Comparison of ENCODE assay signal across 21 mouse cellular contexts in genomic region chr15:97028046-97028634, GRCm38 (mm10). TPM values are rescaled to one million over a fixed set of nuclear protein-coding genes. Genes with fewer than 3 reads are reported as not detected.
DNase-seq lines count a peak whose midpoint lies in the region; ATAC-seq and TF ChIP-seq lines count a peak whose summit lies in the region.
"Had no signal": no experiment of that assay in that cellular context is flagged by ENCODE, and none has a peak within 500 bp of the region (broad histone marks: within the 10 kb centered on the region; RNA-seq: fewer than 3 reads in every experiment).

No protein-coding gene starts in this region.

- H3K4me1 ChIP-seq in midbrain, embryonic 11.5 days (ENCODE audit: control insufficient read depth, insufficient read depth, low read length): no peaks in the 10 kb centered on the region
- H3K4me1 ChIP-seq in midbrain, embryonic 15.5 days: no peaks in the 10 kb centered on the region
- peaks cover 10% of the 10 kb centered on the region; the same call in 1 of the 2 replicates for H3K4me1 ChIP-seq in liver, embryonic 13.5 days (replicated peaks)
- H3K4me1 ChIP-seq in liver, postnatal 0 days (ENCODE audit: insufficient read depth): peaks cover 5% of the 10 kb centered on the region
- H3K4me1 ChIP-seq: embryonic facial prominence, embryonic 13.5 days; forebrain, embryonic 12.5 days; hindbrain, embryonic 13.5 days had no signal

- TF ChIP-seq EP300 in liver, postnatal 0 days (IDR thresholded peaks at IDR 0.05; ENCODE audit: low read depth): no peak

- no peak for ATAC-seq in midbrain, embryonic 11.5 days (ENCODE audit: low FRiP score)
- no peak for ATAC-seq in midbrain, embryonic 15.5 days (replicated peaks)
- ATAC-seq in liver, embryonic 13.5 days (ENCODE audit: low read depth): peak; percentile 51
- peak; percentile 31 for ATAC-seq in liver, postnatal 0 days
- ATAC-seq: forebrain, postnatal 0 days; hindbrain, postnatal 0 days; Patski had no signal

- H3K36me3 ChIP-seq in midbrain, embryonic 11.5 days (ENCODE audit: control insufficient read depth, insufficient read depth, low read length): no peaks in the 10 kb centered on the region
- no peaks in the 10 kb centered on the region for H3K36me3 ChIP-seq in midbrain, embryonic 15.5 days (replicated peaks)
- H3K36me3 ChIP-seq in liver, embryonic 13.5 days: no peaks in the 10 kb centered on the region
- H3K36me3 ChIP-seq in liver, postnatal 0 days (replicated peaks; ENCODE audit: insufficient read depth, low read length): no peaks in the 10 kb centered on the region
- H3K36me3 ChIP-seq: embryonic facial prominence, embryonic 13.5 days; forebrain, embryonic 12.5 days; heart, embryonic 10.5 days; hindbrain, embryonic 13.5 days had no signal

- H3K4me2 ChIP-seq in midbrain, embryonic 11.5 days: no peak overlapping the region
- H3K4me2 ChIP-seq in midbrain, embryonic 15.5 days: no peak overlapping the region
- H3K4me2 ChIP-seq in liver, embryonic 13.5 days: no peak overlapping the region
- H3K4me2 ChIP-seq in liver, postnatal 0 days (ENCODE audit: low read depth, low read length): peak overlapping the region; percentile 46
- H3K4me2 ChIP-seq: embryonic facial prominence, embryonic 13.5 days; forebrain, embryonic 12.5 days; hindbrain, embryonic 13.5 days had no signal

- TF ChIP-seq CTCF in liver, postnatal 0 days (IDR thresholded peaks at IDR 0.05; ENCODE audit: low read depth): no peak

- no peak overlapping the region for H3K4me3 ChIP-seq in midbrain, embryonic 11.5 days (ENCODE audit: low read depth, low read length)
- H3K4me3 ChIP-seq in midbrain, embryonic 15.5 days: no peak overlapping the region
- H3K4me3 ChIP-seq in liver, embryonic 13.5 days (replicated peaks): no peak overlapping the region
- no peak overlapping the region for H3K4me3 ChIP-seq in liver, postnatal 0 days (ENCODE audit: low read depth, low read length)
- H3K4me3 ChIP-seq: embryonic facial prominence, embryonic 13.5 days; forebrain, embryonic 12.5 days; heart, embryonic 10.5 days; hindbrain, embryonic 13.5 days had no signal

- no peaks in the 10 kb centered on the region for H3K27me3 ChIP-seq in midbrain, embryonic 11.5 days (ENCODE audit: control insufficient read depth, insufficient read depth, low read length)
- H3K27me3 ChIP-seq in midbrain, embryonic 15.5 days (replicated peaks): no peaks in the 10 kb centered on the region
- H3K27me3 ChIP-seq in liver, embryonic 13.5 days: no peaks in the 10 kb centered on the region
- H3K27me3 ChIP-seq in liver, postnatal 0 days (ENCODE audit: insufficient read depth, low read length): no peaks in the 10 kb centered on the region
- H3K27me3 ChIP-seq: embryonic facial prominence, embryonic 13.5 days; forebrain, embryonic 12.5 days; hindbrain, embryonic 13.5 days; Patski had no signal

- H3K9ac ChIP-seq in midbrain, embryonic 11.5 days (ENCODE audit: low read length): no peak overlapping the region
- no peak overlapping the region for H3K9ac ChIP-seq in midbrain, embryonic 15.5 days
- H3K9ac ChIP-seq in liver, embryonic 13.5 days: no peak overlapping the region
- no peak overlapping the region; the same call in 1 of the 2 replicates for H3K9ac ChIP-seq in liver, postnatal 0 days (replicated peaks)
- H3K9ac ChIP-seq: embryonic facial prominence, embryonic 13.5 days; forebrain, embryonic 12.5 days; forebrain, postnatal 0 days; hindbrain, embryonic 13.5 days had no signal

- no peaks in the 10 kb centered on the region for H3K9me3 ChIP-seq in midbrain, embryonic 11.5 days (ENCODE audit: control insufficient read depth, low read length)
- no peaks in the 10 kb centered on the region for H3K9me3 ChIP-seq in midbrain, embryonic 15.5 days
- H3K9me3 ChIP-seq in liver, embryonic 13.5 days (replicated peaks): no peaks in the 10 kb centered on the region
- no peaks in the 10 kb centered on the region for H3K9me3 ChIP-seq in liver, postnatal 0 days (ENCODE audit: low read length)
- H3K9me3 ChIP-seq: embryonic facial prominence, embryonic 13.5 days; forebrain, embryonic 12.5 days; heart, embryonic 10.5 days; hindbrain, embryonic 13.5 days had no signal

- no peak overlapping the region for H3K27ac ChIP-seq in midbrain, embryonic 11.5 days (ENCODE audit: low read depth, low read length)
- no peak overlapping the region for H3K27ac ChIP-seq in midbrain, embryonic 15.5 days
- H3K27ac ChIP-seq in liver, embryonic 13.5 days: peak overlapping the region; percentile 23; the same call in 1 of the 2 replicates
- peak overlapping the region; percentile 97 for H3K27ac ChIP-seq in liver, postnatal 0 days (ENCODE audit: low read depth)
- H3K27ac ChIP-seq: embryonic facial prominence, embryonic 13.5 days; forebrain, embryonic 12.5 days; hindbrain, embryonic 13.5 days; hindbrain, postnatal 0 days had no signal

- WGBS in midbrain, embryonic 11.5 days: 61% methylated on average over 4 of the region's 4 CpGs
- 55% methylated on average over 4 of the region's 4 CpGs for WGBS in midbrain, embryonic 15.5 days
- WGBS in liver, embryonic 13.5 days (ENCODE audit: insufficient replicate concordance): 38% methylated on average over 4 of the region's 4 CpGs
- WGBS in liver, postnatal 0 days (ENCODE audit: insufficient replicate concordance): 45% methylated on average over 4 of the region's 4 CpGs

- DNase-seq in midbrain, embryonic 11.5 days (ENCODE audit: low spot score, missing footprints): peak; percentile 81
- peak; percentile 72 for DNase-seq in R1 (ENCODE audit: low read depth, low spot score)
- DNase-seq in liver, embryonic 13.5 days: no peak
- DNase-seq in liver, postnatal 0 days: no peak
- no peak for DNase-seq in kidney, adult 11 months
- DNase-seq in layer of hippocampus, postnatal 10 days (ENCODE audit: low spot score in 2 of 2): no peak
- no peak for DNase-seq in c-Kit-positive CD71-positive TER-119-positive erythroid progenitor cells, embryonic 14.5 days (ENCODE audit: low spot score)
- DNase-seq: cerebellum, adult 11-12 months; cerebellum, adult 9-10 months; cerebellum, postnatal 36 days; forebrain, postnatal 0 days; gastrocnemius, postnatal 14 days; heart, postnatal 10 days had no signal

RNA-seq across cellular contexts. Expression of gene Slc38a4, which starts 27.6 kb away (rescaled TPM):
- 20.9 and 25.3 TPM in 2 replicates for polyA plus RNA-seq in midbrain, embryonic 11.5 days (2014; fragmentation: Nextera tagmentation; extraction: Ambion mirVana)
- 4.1 TPM in 2 replicates for polyA plus RNA-seq in midbrain, embryonic 15.5 days (2015; fragmentation: Nextera tagmentation; extraction: Ambion mirVana)
- 38.3 and 50.7 TPM in 2 replicates for polyA plus RNA-seq in liver, embryonic 13.5 days (2015; fragmentation: Nextera tagmentation; extraction: Ambion mirVana)
- polyA plus RNA-seq in liver, postnatal 0 days (2015; fragmentation: Nextera tagmentation; extraction: Ambion mirVana): 295 and 302 TPM in 2 replicates
- total RNA-seq in layer of hippocampus, postnatal 10 days (2021): 1 to 10 TPM; 1.3 TPM
- total RNA-seq: hematopoietic stem cell, adult 5-6 weeks had no signal

Comparison
In these comparisons a context has a peak if more than half of its experiments do, and no peak if none do; other contexts are left out.
1. ATAC-seq: peak in liver, embryonic 13.5 days (single experiment) and liver, postnatal 0 days (single experiment); none in midbrain, embryonic 11.5 days (single experiment) and midbrain, embryonic 15.5 days (single experiment).
2. DNase-seq: peak in midbrain, embryonic 11.5 days (single experiment) and R1 (single experiment); none in liver, embryonic 13.5 days (single experiment), liver, postnatal 0 days (single experiment), kidney, adult 11 months (single experiment), layer of hippocampus, postnatal 10 days (0 of 2) and c-Kit-positive CD71-positive TER-119-positive erythroid progenitor cells, embryonic 14.5 days (single experiment).
3. H3K27ac ChIP-seq: peak in liver, embryonic 13.5 days (single experiment) and liver, postnatal 0 days (single experiment); none in midbrain, embryonic 11.5 days (single experiment) and midbrain, embryonic 15.5 days (single experiment).